Mouse (Mus musculus) heart, adult 2 months (tissue): ENCODE data around the gene Mief2.

Experiments used
- CTCF ChIP-seq: fragments of 200-600 bp; IDR thresholded peaks from 2 replicates; pipeline ENCODE4 v1.8.1; 2022; ENCODE audit warnings: antibody characterized with exemption, mild to moderate bottlenecking, moderate library complexity
- EP300 ChIP-seq: fragments of 200-500 bp; IDR thresholded peaks from 2 replicates; pipeline ENCODE4 v1.6.1; 2011; ENCODE audit warnings: low read depth, low read length, control low read depth; ENCODE audit not compliant: insufficient read depth

GRCm38 (mm10) chr11:60734206-60734605 lies 6.0 kb downstream of the Mief2 start:
- no peak for TF ChIP-seq CTCF
- TF ChIP-seq EP300: no peak
